Mouse (Mus musculus): ENCODE results near the gene Nox3. TPM values are rescaled to one million over a fixed set of nuclear protein-coding genes. Genes with fewer than 3 reads are reported as not detected.

The Nox3 gene
- total RNA-seq (2015; ENCODE audit: low replicate concordance) (not detected in 2 replicates), total RNA-seq (2017; ENCODE audit: low replicate concordance) (not detected in 2 replicates)

GRCm38 (mm10) chr17:3696161-3696560 lies at the start of gene Nox3:
Gene Nox3, minus strand, starts transcription at chr17:3696261.
- no peak for ATAC-seq (replicated peaks; ENCODE audit: low FRiP score, poor library complexity, severe bottlenecking)

- ATAC-seq (replicated peaks; ENCODE audit: low FRiP score, poor library complexity, severe bottlenecking) = no peak
Observed at GRCm38 (mm10) chr17:3744402-3744801, 48.3 kb upstream of the Nox3 start.

GRCm38 (mm10) chr17:3736936-3737335 lies 40.9 kb upstream of the Nox3 start:
- ATAC-seq (replicated peaks; ENCODE audit: low FRiP score, poor library complexity, severe bottlenecking) = no peak

- ATAC-seq (replicated peaks; ENCODE audit: low FRiP score, poor library complexity, severe bottlenecking) = no peak
Observed at GRCm38 (mm10) chr17:3734286-3734685, 38.2 kb upstream of the Nox3 start.

GRCm38 (mm10) chr17:3705350-3705930 lies 9.4 kb upstream of the Nox3 start:
- no peak for ATAC-seq (replicated peaks; ENCODE audit: low FRiP score, poor library complexity, severe bottlenecking)

- no peak for ATAC-seq (replicated peaks; ENCODE audit: low FRiP score, poor library complexity, severe bottlenecking)
Observed at GRCm38 (mm10) chr17:3702320-3702719, 6.3 kb upstream of the Nox3 start.

GRCm38 (mm10) chr17:3692817-3693216 lies 3.2 kb downstream of the Nox3 start:
- no peak for ATAC-seq (replicated peaks; ENCODE audit: low FRiP score, poor library complexity, severe bottlenecking)

GRCm38 (mm10) chr17:3690499-3691258 lies 5.4 kb downstream of the Nox3 start:
- ATAC-seq (replicated peaks; ENCODE audit: low FRiP score, poor library complexity, severe bottlenecking) = no peak

- ATAC-seq (replicated peaks; ENCODE audit: low FRiP score, poor library complexity, severe bottlenecking) = no peak
Observed at GRCm38 (mm10) chr17:3683662-3684061, 12.4 kb downstream of the Nox3 start.

GRCm38 (mm10) chr17:3669226-3669625 lies 26.8 kb downstream of the Nox3 start:
- no peak for ATAC-seq (replicated peaks; ENCODE audit: low FRiP score, poor library complexity, severe bottlenecking)

- ATAC-seq (replicated peaks; ENCODE audit: low FRiP score, poor library complexity, severe bottlenecking) = no peak
Observed at GRCm38 (mm10) chr17:3667287-3667686, 28.8 kb downstream of the Nox3 start.

- ATAC-seq (replicated peaks; ENCODE audit: low FRiP score, poor library complexity, severe bottlenecking) = no peak
Observed at GRCm38 (mm10) chr17:3665321-3665720, 30.7 kb downstream of the Nox3 start.

- ATAC-seq (replicated peaks; ENCODE audit: low FRiP score, poor library complexity, severe bottlenecking) = no peak
Observed at GRCm38 (mm10) chr17:3659497-3659896, 36.6 kb downstream of the Nox3 start.

GRCm38 (mm10) chr17:3650377-3650776 lies 45.7 kb downstream of the Nox3 start:
- ATAC-seq (replicated peaks; ENCODE audit: low FRiP score, poor library complexity, severe bottlenecking) = no peak

GRCm38 (mm10) chr17:3643582-3643981 lies 52.5 kb downstream of the Nox3 start:
- no peak for ATAC-seq (replicated peaks; ENCODE audit: low FRiP score, poor library complexity, severe bottlenecking)

- ATAC-seq (replicated peaks; ENCODE audit: low FRiP score, poor library complexity, severe bottlenecking) = no peak
Observed at GRCm38 (mm10) chr17:3641456-3641855, 54.6 kb downstream of the Nox3 start.

- no peak for ATAC-seq (replicated peaks; ENCODE audit: low FRiP score, poor library complexity, severe bottlenecking)
Observed at GRCm38 (mm10) chr17:3638757-3639156, 57.3 kb downstream of the Nox3 start.

GRCm38 (mm10) chr17:3632501-3632900 lies 63.6 kb downstream of the Nox3 start:
- no peak for ATAC-seq (replicated peaks; ENCODE audit: low FRiP score, poor library complexity, severe bottlenecking)

GRCm38 (mm10) chr17:3616329-3617216 lies 79.5 kb downstream of the Nox3 start:
- ATAC-seq (replicated peaks; ENCODE audit: low FRiP score, poor library complexity, severe bottlenecking) = no peak

GRCm38 (mm10) chr17:3615553-3615952 lies 80.5 kb downstream of the Nox3 start:
- ATAC-seq (replicated peaks; ENCODE audit: low FRiP score, poor library complexity, severe bottlenecking) = no peak

GRCm38 (mm10) chr17:3611781-3612075 lies 84.3 kb downstream of the Nox3 start:
- ATAC-seq (replicated peaks; ENCODE audit: low FRiP score, poor library complexity, severe bottlenecking) = no peak
